Mouse (Mus musculus) limb, embryonic 15.5 days (tissue): Measurements from ENCODE around the gene Cd52. TPM values are rescaled to one million over a fixed set of nuclear protein-coding genes. Genes with fewer than 3 reads are reported as not detected.

ENCODE experiments used
- ATAC-seq: fragments of 200-750 bp; cut with Nextera tagmentation; 2 replicates; pipeline ENCODE4 v1.8.0; 2017; ENCODE audit warnings: low read depth, moderate TSS enrichment; ENCODE audit not compliant: insufficient number of reproducible peaks, low FRiP score, low TSS enrichment
- H3K27ac ChIP-seq: fragments of 300-500 bp; sonication (generic); 2 replicates; pipeline ENCODE4 v1.5.1; 2015; ENCODE audit warnings: moderate library complexity, mild to moderate bottlenecking, inconsistent platforms
- H3K27me3 ChIP-seq: fragments of 300-500 bp; sonication (generic); 2 replicates; pipeline ENCODE4 v1.6.1; 2015; ENCODE audit warnings: inconsistent platforms
- H3K36me3 ChIP-seq: fragments of 300-500 bp; sonication (generic); 2 replicates; pipeline ENCODE4 v1.6.1; 2015; ENCODE audit warnings: inconsistent platforms
- H3K4me1 ChIP-seq: fragments of 300-500 bp; sonication (generic); 2 replicates; pipeline ENCODE4 v1.6.1; 2015; ENCODE audit warnings: inconsistent platforms
- H3K4me2 ChIP-seq: fragments of 300-500 bp; sonication (generic); 2 replicates; pipeline ENCODE4 v1.6.1; 2015; ENCODE audit warnings: mild to moderate bottlenecking, inconsistent platforms
- H3K4me3 ChIP-seq: fragments of 300-500 bp; sonication (generic); 2 replicates; pipeline ENCODE4 v1.5.1; 2015; ENCODE audit warnings: mild to moderate bottlenecking, inconsistent platforms
- H3K9ac ChIP-seq: fragments of 300-500 bp; sonication (generic); 2 replicates; pipeline ENCODE4 v1.6.1; 2015; ENCODE audit warnings: inconsistent platforms
- H3K9me3 ChIP-seq: fragments of 300-500 bp; sonication (generic); 2 replicates; pipeline ENCODE4 v1.6.1; 2016; ENCODE audit warnings: inconsistent platforms
- WGBS: fragments of 180-500 bp; shearing (Covaris S2); methylation state at CpG from one replicate; pipeline ENCODE4 v1.1.7; 2015; 5-methylcytosine and 5-hydroxymethylcytosine counted together
- polyA plus RNA-seq: library from polyadenylated mRNA; unstranded; fragments of >200 nt; fragmentation: Nextera tagmentation; extraction: Ambion mirVana; gene quantifications from 2 replicates; pipeline ENCODE4 v1.2.1, GENCODE M21; 2015

Cd52 gene
- polyA plus RNA-seq, 1 experiment from 2014 or later, result 20.1 TPM

DNA sequence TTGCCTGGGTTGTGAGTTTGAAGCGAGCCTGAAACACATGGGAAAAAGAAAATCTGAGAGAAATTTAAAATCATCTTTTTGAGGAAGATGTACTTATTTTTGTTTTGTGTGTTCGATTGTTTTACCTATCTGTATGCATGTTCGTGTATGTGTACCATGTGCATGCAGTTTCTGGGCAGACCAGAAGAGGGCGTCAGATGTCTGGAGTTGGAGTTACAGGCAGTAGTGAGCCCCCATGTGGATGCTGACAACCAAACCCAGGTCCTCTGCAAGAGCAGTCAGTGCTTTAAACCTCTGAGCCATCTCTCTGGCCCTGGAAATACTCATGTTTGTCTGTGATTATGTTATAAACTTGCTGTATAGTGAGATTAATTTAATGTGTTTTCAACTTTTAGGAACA, 9.9 kb downstream of the Cd52 start:
- WGBS, result 87% methylated on average over 4 of the region's 4 CpGs
- ATAC-seq, result no peak
- no peak overlapping the region for H3K9ac ChIP-seq

DNA sequence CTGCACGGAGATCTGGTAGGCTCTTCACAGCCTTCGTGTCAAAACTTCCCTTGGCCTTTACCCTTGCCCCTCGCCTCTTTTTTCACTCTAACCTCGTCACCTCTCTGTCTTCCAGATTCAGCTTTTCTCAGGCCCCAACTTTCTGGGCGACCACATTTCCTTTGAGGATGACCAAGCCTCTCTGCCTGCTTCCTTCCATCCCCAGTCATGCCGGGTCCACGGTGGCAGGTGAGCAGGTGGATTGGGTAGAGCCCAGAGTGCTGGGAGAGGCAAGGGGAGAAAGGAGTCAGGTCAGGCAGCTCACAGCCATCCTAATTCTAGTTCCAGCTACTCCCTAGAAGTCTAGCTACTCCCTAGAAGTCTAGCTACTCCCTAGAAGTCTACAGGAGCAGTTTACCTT, 12.4 kb downstream of the Cd52 start:
- Histone ChIP-seq H3K4me2 (peak overlapping the region; percentile 86), H3K4me3 (peak overlapping the region; percentile 45), H3K36me3 (no peaks in the 10 kb centered on the region), H3K27me3 (peaks cover 22% of the 10 kb centered on the region), H3K9ac (no peak overlapping the region), H3K27ac (no peak overlapping the region), H3K9me3 (no peaks in the 10 kb centered on the region), H3K4me1 (peaks cover 15% of the 10 kb centered on the region)
- no peak for ATAC-seq
- 14% methylated on average over 7 of the region's 7 CpGs for WGBS

More for the DNA sequence above, 9.9 kb downstream of the Cd52 start:
- peaks cover 22% of the 10 kb centered on the region for H3K27me3 ChIP-seq
- peaks cover 15% of the 10 kb centered on the region for H3K4me1 ChIP-seq
- no peaks in the 10 kb centered on the region for H3K9me3 ChIP-seq
- no peak overlapping the region for H3K4me3 ChIP-seq
- H3K27ac ChIP-seq, result no peak overlapping the region
- H3K4me2 ChIP-seq, result no peak overlapping the region
- no peaks in the 10 kb centered on the region for H3K36me3 ChIP-seq

DNA sequence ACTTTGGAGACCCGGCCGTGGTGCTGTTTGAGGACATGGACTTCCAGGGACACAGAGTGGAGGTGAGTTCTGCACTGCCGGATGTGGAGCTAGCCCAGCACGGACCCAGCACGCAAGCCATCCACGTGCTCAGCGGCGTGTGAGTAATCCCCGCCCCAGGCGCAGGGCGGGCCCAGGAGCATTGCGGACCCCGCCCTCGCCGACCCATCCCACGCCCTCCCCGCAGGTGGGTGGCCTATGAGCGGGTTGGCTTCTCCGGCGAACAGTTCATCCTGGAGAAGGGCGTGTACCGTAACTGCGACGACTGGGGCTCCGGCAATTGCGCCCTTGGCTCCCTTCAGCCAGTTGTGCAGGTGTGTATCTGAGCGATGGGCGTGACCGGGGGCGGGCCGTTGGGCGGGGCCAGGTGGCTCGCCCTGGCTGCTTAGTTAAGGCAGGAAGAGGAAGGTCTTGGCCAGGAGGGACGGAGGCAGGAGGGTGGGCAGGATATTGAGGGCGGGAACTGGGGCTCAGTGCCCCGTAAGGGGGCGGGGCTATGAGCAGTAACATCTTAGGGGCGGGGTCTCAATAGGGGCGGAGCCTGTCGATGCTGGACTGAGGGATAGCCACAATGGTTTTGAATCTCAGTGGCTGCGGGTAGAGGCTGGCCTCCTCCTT, 13.0 kb downstream of the Cd52 start:
- no peak overlapping the region for H3K9ac ChIP-seq
- peak overlapping the region; percentile 86 for H3K4me2 ChIP-seq
- no peak overlapping the region for H3K27ac ChIP-seq
- H3K36me3 ChIP-seq, result no peaks in the 10 kb centered on the region
- H3K27me3 ChIP-seq, result peaks cover 22% of the 10 kb centered on the region
- no peaks in the 10 kb centered on the region for H3K9me3 ChIP-seq
- peak overlapping the region; percentile 45 for H3K4me3 ChIP-seq
- WGBS, result under 1% methylated on average over 41 of the region's 41 CpGs
- ATAC-seq, result peak; percentile 75
- peaks cover 15% of the 10 kb centered on the region for H3K4me1 ChIP-seq

DNA sequence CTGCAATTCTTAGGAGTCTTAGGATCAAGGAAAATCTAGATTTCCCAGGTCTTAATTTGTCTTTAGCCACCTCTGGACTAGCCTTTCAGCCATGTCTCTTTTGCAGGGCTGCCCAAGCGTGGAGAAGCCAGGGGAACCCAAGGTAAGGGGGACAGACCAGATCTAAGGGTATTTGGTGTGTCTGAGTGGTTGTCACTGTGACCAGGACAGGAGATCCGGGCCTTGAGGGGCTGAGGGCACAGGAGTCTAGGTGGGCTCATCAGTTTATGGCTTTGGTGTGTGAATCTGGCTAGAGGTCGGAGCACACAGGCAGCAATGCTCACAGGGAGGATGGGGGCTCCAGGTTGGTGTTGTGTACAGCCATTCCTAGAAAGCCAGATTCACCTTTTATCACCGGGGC, 14.2 kb downstream of the Cd52 start:
- Histone ChIP-seq H3K4me2 (no peak overlapping the region), H3K4me1 (peaks cover 15% of the 10 kb centered on the region), H3K36me3 (no peaks in the 10 kb centered on the region), H3K27ac (no peak overlapping the region), H3K9me3 (no peaks in the 10 kb centered on the region), H3K9ac (no peak overlapping the region), H3K4me3 (no peak overlapping the region), H3K27me3 (peaks cover 22% of the 10 kb centered on the region)
- ATAC-seq, result no peak
- 72% methylated on average over 4 of the region's 4 CpGs for WGBS

DNA sequence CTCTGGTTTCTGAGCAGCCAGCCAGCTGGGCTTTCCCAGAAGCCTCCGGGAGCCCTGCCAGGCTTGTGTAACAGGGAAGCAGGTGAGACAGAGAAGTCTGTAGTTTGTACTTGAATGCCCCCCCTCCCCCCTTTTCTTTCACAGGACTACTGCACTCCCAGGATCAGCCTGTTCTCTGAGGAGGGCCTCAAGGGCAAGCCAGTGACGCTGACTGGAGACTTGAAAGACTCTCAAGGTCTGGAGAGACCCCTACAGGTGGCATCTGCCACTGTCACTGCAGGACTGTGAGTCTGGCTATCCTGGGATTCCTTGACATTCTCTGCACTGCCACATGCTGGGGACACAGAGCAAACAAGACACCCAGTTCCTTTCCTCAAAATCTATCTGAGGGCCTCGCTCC, 16.2 kb downstream of the Cd52 start:
- H3K27ac ChIP-seq, result no peak overlapping the region
- no peak overlapping the region for H3K9ac ChIP-seq
- no peaks in the 10 kb centered on the region for H3K36me3 ChIP-seq
- H3K9me3 ChIP-seq, result no peaks in the 10 kb centered on the region
- WGBS, result 22% methylated on average over 3 of the region's 3 CpGs
- ATAC-seq, result no peak
- H3K4me1 ChIP-seq, result peaks cover 15% of the 10 kb centered on the region
- H3K4me3 ChIP-seq, result no peak overlapping the region
- H3K4me2 ChIP-seq, result no peak overlapping the region
- peaks cover 22% of the 10 kb centered on the region for H3K27me3 ChIP-seq

DNA sequence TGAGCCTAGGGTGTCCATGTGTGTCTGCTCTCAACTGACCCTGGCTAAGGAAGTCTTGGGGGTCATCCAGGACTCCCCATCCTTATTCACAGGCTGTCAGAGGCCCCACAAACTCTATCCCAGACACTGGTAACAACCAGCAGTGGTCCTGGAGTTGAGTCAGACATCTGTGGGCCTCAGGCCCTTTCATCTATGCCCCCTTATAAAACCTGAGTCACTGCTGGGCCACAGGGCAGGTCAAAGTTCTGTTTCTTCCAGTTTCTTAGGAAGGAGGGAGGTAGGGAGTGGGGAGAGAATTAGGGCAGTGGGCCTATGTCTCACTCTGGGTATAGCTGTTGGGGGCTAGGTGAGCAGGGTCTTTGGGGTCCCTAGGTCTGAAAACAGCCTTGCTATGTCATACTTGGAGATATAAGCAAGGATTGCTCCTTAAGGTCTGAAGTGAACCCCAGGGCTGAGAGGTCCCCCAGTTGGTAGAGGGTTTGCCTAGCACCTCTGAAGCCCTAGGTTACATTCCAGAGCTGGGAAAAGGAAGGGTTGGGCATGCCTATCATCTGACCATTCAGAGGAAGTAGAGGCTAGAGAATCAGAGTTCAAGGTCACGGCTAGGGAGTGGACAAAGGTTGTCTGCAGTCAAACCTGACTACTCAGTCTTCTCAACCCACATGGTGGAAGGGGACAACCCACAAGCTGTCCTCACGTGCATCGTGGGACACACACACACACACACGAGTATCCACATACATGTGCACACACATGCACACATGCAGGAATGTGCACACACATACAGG, 25.9 kb downstream of the Cd52 start:
- H3K4me2 ChIP-seq, result no peak overlapping the region
- peaks cover 22% of the 10 kb centered on the region for H3K27me3 ChIP-seq
- WGBS, result 91% methylated on average over 4 of the region's 4 CpGs
- no peak; the same call in 1 of the 2 replicates for ATAC-seq
- H3K4me3 ChIP-seq, result no peak overlapping the region
- H3K36me3 ChIP-seq, result no peaks in the 10 kb centered on the region
- 0 out of 2 replicates have a peak, but pooled peaks cover 5% of the 10 kb centered on the region for H3K4me1 ChIP-seq
- no peak overlapping the region for H3K27ac ChIP-seq
- no peaks in the 10 kb centered on the region; the same call in 1 of the 2 replicates for H3K9me3 ChIP-seq
- H3K9ac ChIP-seq, result no peak overlapping the region

DNA sequence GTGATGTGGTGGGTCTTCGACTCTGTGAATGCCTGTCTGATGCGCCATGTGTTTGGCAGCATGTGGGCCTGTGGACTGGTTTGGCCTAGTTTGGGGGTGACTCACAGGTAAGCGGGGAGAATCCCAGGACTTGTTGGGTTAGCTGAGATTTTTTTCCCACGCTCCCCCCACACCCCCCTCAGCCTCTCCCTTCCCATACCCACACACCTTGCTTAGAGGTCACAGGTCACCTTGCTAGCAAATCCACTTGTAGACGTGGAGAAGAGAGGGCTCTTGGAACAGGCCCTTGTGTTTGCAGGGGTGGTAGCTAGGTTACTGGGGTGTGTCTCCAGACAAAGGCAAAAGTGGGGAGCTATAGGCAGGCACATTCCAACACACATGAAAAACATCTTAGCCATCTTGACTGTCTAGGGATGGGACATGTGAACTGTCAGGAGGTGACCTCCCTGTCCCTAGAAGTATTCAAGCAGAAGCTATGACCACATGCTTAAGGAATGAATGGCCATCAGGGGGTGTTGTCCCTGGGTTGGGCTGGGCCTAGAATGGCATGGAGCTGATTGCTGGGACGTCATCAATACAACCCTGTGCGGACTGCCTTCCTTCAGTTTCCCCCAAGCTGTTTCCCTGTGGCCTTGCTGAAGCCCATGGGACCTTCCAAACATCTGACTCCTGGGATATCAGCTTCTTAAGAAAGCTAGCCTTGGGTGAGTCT, 26.9 kb downstream of the Cd52 start:
- WGBS, result 73% methylated on average over 7 of the region's 7 CpGs

DNA sequence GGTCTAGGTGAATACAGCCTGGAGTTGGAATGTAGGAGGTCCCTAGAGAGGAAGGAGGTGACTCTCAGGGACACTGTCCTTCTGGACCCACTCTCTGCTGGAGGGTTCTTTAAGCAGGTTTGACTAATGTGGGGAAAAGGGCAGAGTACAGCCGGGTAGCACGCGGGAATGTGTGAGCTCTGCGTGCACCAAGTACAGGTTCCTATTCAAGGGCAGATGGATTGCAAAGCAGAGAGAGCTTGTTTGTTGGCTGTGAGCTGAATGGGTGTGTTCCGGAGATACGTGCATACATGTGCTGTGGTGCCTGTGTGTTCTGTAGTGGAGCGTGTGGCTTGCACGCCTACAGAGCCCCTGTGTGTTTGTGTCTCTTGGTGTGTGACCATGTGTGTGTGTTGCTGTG, 27.5 kb downstream of the Cd52 start:
- Histone ChIP-seq H3K27me3 (peaks cover 22% of the 10 kb centered on the region), H3K9me3 (no peaks in the 10 kb centered on the region), H3K4me1 (0 out of 2 replicates have a peak, but pooled peaks cover 5% of the 10 kb centered on the region), H3K4me3 (no peak overlapping the region), H3K4me2 (0 out of 2 replicates have a peak overlapping the region, but pooled peaks have one; percentile 3), H3K27ac (no peak overlapping the region), H3K9ac (no peak overlapping the region), H3K36me3 (no peaks in the 10 kb centered on the region)
- 81% methylated on average over 8 of the region's 8 CpGs for WGBS
- ATAC-seq, result no peak

More for the DNA sequence above, 26.9 kb downstream of the Cd52 start:
- Histone ChIP-seq H3K9ac (no peak overlapping the region), H3K27ac (no peak overlapping the region), H3K4me3 (no peak overlapping the region), H3K4me2 (no peak overlapping the region), H3K4me1 (0 out of 2 replicates have a peak, but pooled peaks cover 5% of the 10 kb centered on the region), H3K36me3 (no peaks in the 10 kb centered on the region), H3K9me3 (no peaks in the 10 kb centered on the region; the same call in 1 of the 2 replicates), H3K27me3 (peaks cover 22% of the 10 kb centered on the region)
- ATAC-seq, result no peak

DNA sequence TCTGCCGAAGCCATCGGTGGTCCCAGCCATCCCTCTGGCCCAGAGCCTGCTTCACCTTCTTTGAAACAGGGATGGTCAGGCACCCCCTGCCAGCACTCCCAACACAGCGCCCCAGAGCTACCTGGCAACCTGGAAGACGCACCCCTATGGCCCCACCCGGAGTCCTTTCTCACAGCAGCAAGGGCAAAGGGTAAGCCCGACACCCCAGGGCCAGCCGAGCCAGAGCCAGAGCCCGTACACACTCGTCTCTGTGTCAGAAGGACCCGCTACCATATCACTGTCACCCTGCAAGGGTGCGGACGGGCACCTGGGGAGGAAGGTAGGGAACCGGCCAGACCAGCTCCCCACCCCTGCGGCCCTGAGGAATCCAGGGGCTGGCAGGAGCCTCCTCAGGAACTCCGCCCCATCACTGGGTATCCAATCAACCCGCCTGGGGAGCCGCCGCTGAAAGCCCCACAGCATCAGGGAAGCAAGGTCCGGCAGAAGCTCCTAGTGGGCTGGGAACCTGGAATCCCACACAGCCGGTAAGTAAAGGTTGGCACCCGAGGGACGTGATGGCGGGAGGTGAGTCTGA, 29.4 kb downstream of the Cd52 start:
- no peak overlapping the region for H3K9ac ChIP-seq
- no peak for ATAC-seq
- WGBS, result 19% methylated on average over 23 of the region's 23 CpGs
- peak overlapping the region; percentile 25 for H3K4me3 ChIP-seq
- H3K36me3 ChIP-seq, result no peaks in the 10 kb centered on the region
- 0 out of 2 replicates have a peak overlapping the region, but pooled peaks have one; percentile 14 for H3K4me2 ChIP-seq
- no peaks in the 10 kb centered on the region for H3K9me3 ChIP-seq
- H3K27ac ChIP-seq, result no peak overlapping the region
- peaks cover 13% of the 10 kb centered on the region; the same call in 1 of the 2 replicates for H3K4me1 ChIP-seq
- H3K27me3 ChIP-seq, result peaks cover 27% of the 10 kb centered on the region

DNA sequence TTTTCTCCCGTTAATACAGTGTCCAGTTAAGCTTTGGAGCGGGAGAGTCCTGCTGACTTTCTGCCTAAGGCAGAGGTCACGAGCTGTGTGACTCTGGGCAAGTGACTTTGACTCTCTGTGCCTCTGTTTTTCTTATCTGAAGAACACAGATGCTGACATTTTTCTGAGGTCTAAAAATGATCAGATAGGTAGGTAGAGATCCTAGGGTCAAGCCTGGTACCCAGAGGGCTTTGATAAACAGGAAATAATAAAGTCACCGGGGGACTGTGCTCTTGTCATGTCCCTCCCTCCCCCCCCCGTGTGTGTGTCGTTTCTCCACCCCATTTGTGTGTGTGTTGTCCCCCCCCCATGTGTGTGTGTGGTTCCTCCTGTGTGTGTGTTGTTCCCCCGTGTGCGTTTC, 32.3 kb downstream of the Cd52 start:
- H3K27me3 ChIP-seq, result peaks cover 31% of the 10 kb centered on the region
- no peak overlapping the region for H3K4me3 ChIP-seq
- no peaks in the 10 kb centered on the region for H3K9me3 ChIP-seq
- H3K27ac ChIP-seq, result no peak overlapping the region
- 55% methylated on average over 8 of the region's 8 CpGs for WGBS
- no peak overlapping the region for H3K4me2 ChIP-seq
- no peak overlapping the region for H3K9ac ChIP-seq
- no peak for ATAC-seq
- H3K4me1 ChIP-seq, result peaks cover 13% of the 10 kb centered on the region; the same call in 1 of the 2 replicates
- H3K36me3 ChIP-seq, result no peaks in the 10 kb centered on the region

DNA sequence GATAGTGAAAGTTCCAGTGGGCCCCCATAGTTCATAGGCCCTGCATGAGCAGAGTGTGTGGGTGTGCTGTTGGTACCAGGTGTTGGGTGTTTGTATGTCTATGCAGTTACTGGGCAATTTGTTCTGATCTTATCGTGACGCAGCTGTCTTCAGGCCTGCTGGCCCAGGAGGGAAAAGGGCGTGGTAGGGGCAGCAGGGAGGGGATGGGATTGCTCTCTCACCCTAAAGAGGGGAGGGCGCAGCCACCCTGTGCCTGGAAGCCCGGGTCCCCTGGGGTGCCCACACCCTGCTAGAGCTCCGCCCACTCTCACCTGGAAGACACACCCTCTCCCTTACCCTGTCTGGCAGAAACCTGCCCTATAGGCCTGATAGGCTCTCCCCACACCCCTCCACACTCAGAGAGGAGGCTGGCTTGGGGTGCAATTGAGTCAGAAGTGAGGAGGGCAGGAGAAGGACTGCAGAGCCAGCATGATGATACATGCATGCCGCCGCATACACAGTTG, 32.9 kb downstream of the Cd52 start:
- ATAC-seq, result peak; percentile 41
- Histone ChIP-seq H3K4me3 (no peak overlapping the region), H3K9ac (no peak overlapping the region), H3K4me1 (peaks cover 13% of the 10 kb centered on the region; the same call in 1 of the 2 replicates), H3K27me3 (peaks cover 31% of the 10 kb centered on the region), H3K4me2 (no peak overlapping the region), H3K27ac (no peak overlapping the region), H3K36me3 (no peaks in the 10 kb centered on the region), H3K9me3 (no peaks in the 10 kb centered on the region)
- WGBS, result 29% methylated on average over 8 of the region's 8 CpGs
